Mouse (Mus musculus): ENCODE measurements around the gene Slc30a2.

Slc30a2 gene

GRCm38 (mm10) chr4:134401856-134402570 lies 59.0 kb downstream of the Slc30a2 start:
- no peak for DNase-seq

GRCm38 (mm10) chr4:134402571-134403262 lies 59.7 kb downstream of the Slc30a2 start:
- DNase-seq: peak; percentile 47

- no peak for DNase-seq
These were observed 60.7 kb downstream of the Slc30a2 start for GRCm38 (mm10) chr4:134403721-134404120.

All from kidney, adult 9 months (tissue).